Mouse (Mus musculus): ENCODE results near the gene Cdc26. TPM values are rescaled to one million over a fixed set of nuclear protein-coding genes. Genes with fewer than 3 reads are reported as not detected.

Cdc26 gene
- polyA plus RNA-seq, 1 experiment from 2014 or later, result 138 TPM

- no peak for ATAC-seq (replicated peaks; ENCODE audit: low FRiP score, low read depth)
- WGBS, result 44% methylated on average over 6 of the region's 6 CpGs
- Histone ChIP-seq H3K4me2 (ENCODE audit: low read length) (peak overlapping the region; percentile 80), H3K9me3 (replicated peaks; ENCODE audit: low read length) (no peaks in the 10 kb centered on the region), H3K27ac (no peak overlapping the region; the same call in 1 of the 2 replicates), H3K4me3 (replicated peaks; ENCODE audit: low read depth, low read length) (peak overlapping the region; percentile 61), H3K9ac (ENCODE audit: low read depth, low read length) (peak overlapping the region; percentile 83), H3K36me3 (ENCODE audit: insufficient read depth, low read length) (no peaks in the 10 kb centered on the region), H3K27me3 (ENCODE audit: insufficient read depth, low read length) (no peaks in the 10 kb centered on the region), H3K4me1 (replicated peaks; ENCODE audit: insufficient read depth, low read length) (peaks cover 19% of the 10 kb centered on the region)
- TF ChIP-seq CTCF (IDR thresholded peaks at IDR 0.05; ENCODE audit: low read depth), result no peak
- no peak for DNase-seq (ENCODE audit: low spot score)
Measured at GRCm38 (mm10) chr4:62361571-62361970, 46.9 kb downstream of the Cdc26 start.

- TF ChIP-seq CTCF (IDR thresholded peaks at IDR 0.05; ENCODE audit: low read depth), result no peak
- peak; percentile 26 for DNase-seq (ENCODE audit: low spot score)
- under 1% methylated on average over 20 of the region's 22 CpGs for WGBS
Measured at GRCm38 (mm10) chr4:62360805-62361455, 47.5 kb downstream of the Cdc26 start.

GRCm38 (mm10) chr4:62360088-62360804 lies 48.2 kb downstream of the Cdc26 start, which contains the start of the genes Fkbp15 and Slc31a1:
Fkbp15 (minus strand) TSS chr4:62360548.
Slc31a1 (plus strand) TSS chr4:62360727.
- DNase-seq (ENCODE audit: low spot score) (peak; percentile 99), ATAC-seq (replicated peaks; ENCODE audit: low FRiP score, low read depth) (peak; percentile 100)
- peak within 1 kb of the TSS; percentile 83 for H3K27ac ChIP-seq
- peak within 1 kb of the TSS; percentile 80 for H3K4me2 ChIP-seq (ENCODE audit: low read length)
- WGBS, result under 1% methylated on average over 51 of the region's 51 CpGs
- H3K9ac ChIP-seq (ENCODE audit: low read depth, low read length), result peak within 1 kb of the TSS; percentile 83
- no peaks in the 10 kb centered on the region for H3K9me3 ChIP-seq (replicated peaks; ENCODE audit: low read length)
- H3K4me1 ChIP-seq (replicated peaks; ENCODE audit: insufficient read depth, low read length), result peaks cover 19% of the 10 kb centered on the region
- H3K4me3 ChIP-seq (replicated peaks; ENCODE audit: low read depth, low read length), result peak within 1 kb of the TSS; percentile 61
- H3K27me3 ChIP-seq (ENCODE audit: insufficient read depth, low read length), result no peaks in the 10 kb centered on the region
- H3K36me3 ChIP-seq (ENCODE audit: insufficient read depth, low read length), result no peaks in the 10 kb centered on the region
- TF ChIP-seq CTCF (IDR thresholded peaks at IDR 0.05; ENCODE audit: low read depth), result no peak

More at GRCm38 (mm10) chr4:62360805-62361455, 47.5 kb downstream of the Cdc26 start:
- H3K36me3 ChIP-seq (ENCODE audit: insufficient read depth, low read length), result no peaks in the 10 kb centered on the region
- H3K4me2 ChIP-seq (ENCODE audit: low read length), result peak overlapping the region; percentile 80
- H3K9me3 ChIP-seq (replicated peaks; ENCODE audit: low read length), result no peaks in the 10 kb centered on the region
- peak overlapping the region; percentile 61 for H3K4me3 ChIP-seq (replicated peaks; ENCODE audit: low read depth, low read length)
- no peaks in the 10 kb centered on the region for H3K27me3 ChIP-seq (ENCODE audit: insufficient read depth, low read length)
- H3K9ac ChIP-seq (ENCODE audit: low read depth, low read length), result peak overlapping the region; percentile 83
- peaks cover 19% of the 10 kb centered on the region for H3K4me1 ChIP-seq (replicated peaks; ENCODE audit: insufficient read depth, low read length)
- ATAC-seq (replicated peaks; ENCODE audit: low FRiP score, low read depth), result no peak; the same call in none of the 2 replicates
- H3K27ac ChIP-seq, result peak overlapping the region; percentile 83

GRCm38 (mm10) chr4:62359256-62359775 lies 49.1 kb downstream of the Cdc26 start:
- peak overlapping the region; percentile 63 for H3K9ac ChIP-seq (ENCODE audit: low read depth, low read length)
- DNase-seq (ENCODE audit: low spot score), result no peak
- no peaks in the 10 kb centered on the region for H3K27me3 ChIP-seq (ENCODE audit: insufficient read depth, low read length)
- peak overlapping the region; percentile 61 for H3K4me3 ChIP-seq (replicated peaks; ENCODE audit: low read depth, low read length)
- ATAC-seq (replicated peaks; ENCODE audit: low FRiP score, low read depth), result no peak
- H3K4me1 ChIP-seq (replicated peaks; ENCODE audit: insufficient read depth, low read length), result peaks cover 19% of the 10 kb centered on the region
- no peaks in the 10 kb centered on the region for H3K9me3 ChIP-seq (replicated peaks; ENCODE audit: low read length)
- no peaks in the 10 kb centered on the region for H3K36me3 ChIP-seq (ENCODE audit: insufficient read depth, low read length)
- 39% methylated on average over 7 of the region's 7 CpGs for WGBS
- no peak for TF ChIP-seq CTCF (IDR thresholded peaks at IDR 0.05; ENCODE audit: low read depth)
- H3K27ac ChIP-seq, result peak overlapping the region; percentile 82
- peak overlapping the region; percentile 57 for H3K4me2 ChIP-seq (ENCODE audit: low read length)

- Histone ChIP-seq H3K27me3 (ENCODE audit: insufficient read depth, low read length) (no peaks in the 10 kb centered on the region), H3K4me3 (replicated peaks; ENCODE audit: low read depth, low read length) (no peak overlapping the region), H3K27ac (no peak overlapping the region), H3K4me1 (replicated peaks; ENCODE audit: insufficient read depth, low read length) (peaks cover 19% of the 10 kb centered on the region), H3K36me3 (ENCODE audit: insufficient read depth, low read length) (no peaks in the 10 kb centered on the region), H3K9me3 (replicated peaks; ENCODE audit: low read length) (no peaks in the 10 kb centered on the region), H3K9ac (ENCODE audit: low read depth, low read length) (no peak overlapping the region), H3K4me2 (ENCODE audit: low read length) (no peak overlapping the region)
- 82% methylated on average over 1 of the region's 1 CpGs for WGBS
- no peak for DNase-seq (ENCODE audit: low spot score)
- no peak for ATAC-seq (replicated peaks; ENCODE audit: low FRiP score, low read depth)
- TF ChIP-seq CTCF (IDR thresholded peaks at IDR 0.05; ENCODE audit: low read depth), result no peak
Measured at GRCm38 (mm10) chr4:62357631-62358148, 50.8 kb downstream of the Cdc26 start.

GRCm38 (mm10) chr4:62349371-62349770 lies 59.1 kb downstream of the Cdc26 start:
- ATAC-seq (replicated peaks; ENCODE audit: low FRiP score, low read depth) (no peak), DNase-seq (ENCODE audit: low spot score) (no peak)
- 95% methylated on average over 2 of the region's 2 CpGs for WGBS
- H3K36me3 ChIP-seq (ENCODE audit: insufficient read depth, low read length), result peaks cover 14% of the 10 kb centered on the region; the same call in 1 of the 2 replicates
- H3K27me3 ChIP-seq (ENCODE audit: insufficient read depth, low read length), result no peaks in the 10 kb centered on the region
- no peak for TF ChIP-seq CTCF (IDR thresholded peaks at IDR 0.05; ENCODE audit: low read depth)
- H3K4me1 ChIP-seq (replicated peaks; ENCODE audit: insufficient read depth, low read length), result 0 out of 2 replicates have a peak, but pooled peaks cover 3% of the 10 kb centered on the region
- H3K27ac ChIP-seq, result 0 out of 2 replicates have a peak overlapping the region, but pooled peaks have one; percentile 72
- H3K9ac ChIP-seq (ENCODE audit: low read depth, low read length), result no peak overlapping the region
- no peak overlapping the region for H3K4me2 ChIP-seq (ENCODE audit: low read length)
- no peaks in the 10 kb centered on the region for H3K9me3 ChIP-seq (replicated peaks; ENCODE audit: low read length)
- H3K4me3 ChIP-seq (replicated peaks; ENCODE audit: low read depth, low read length), result no peak overlapping the region

Measured in kidney, postnatal 0 days (tissue).